ENCODE assay signal across 7 mouse cellular contexts in genomic region chr19:43386041-43386952, GRCm38 (mm10). TPM values are rescaled to one million over a fixed set of nuclear protein-coding genes. Genes with fewer than 3 reads are reported as not detected.
DNase-seq lines count a peak whose midpoint lies in the region; ATAC-seq and TF ChIP-seq lines count a peak whose summit lies in the region.

No protein-coding gene starts in this region.

- H3K27me3 ChIP-seq in lung, postnatal 0 days (replicated peaks; ENCODE audit: insufficient read depth, low read length): peaks cover 22% of the 10 kb centered on the region
- peaks cover 87% of the 10 kb centered on the region for H3K27me3 ChIP-seq in forebrain, embryonic 10.5 days (ENCODE audit: poor library complexity, severe bottlenecking)
- peaks cover 32% of the 10 kb centered on the region for H3K27me3 ChIP-seq in intestine, embryonic 15.5 days (replicated peaks)
- H3K27me3 ChIP-seq in neural tube, embryonic 14.5 days (ENCODE audit: control insufficient read depth, insufficient read depth, low read length): peaks cover 49% of the 10 kb centered on the region

- no peak overlapping the region for H3K27ac ChIP-seq in lung, postnatal 0 days (ENCODE audit: low read length)
- H3K27ac ChIP-seq in forebrain, embryonic 10.5 days: peak overlapping the region; percentile 71
- peak overlapping the region; percentile 64 for H3K27ac ChIP-seq in intestine, embryonic 15.5 days
- no peak overlapping the region for H3K27ac ChIP-seq in neural tube, embryonic 14.5 days (ENCODE audit: low read depth, low read length)

- peak overlapping the region; percentile 52 for H3K4me2 ChIP-seq in lung, postnatal 0 days (replicated peaks; ENCODE audit: low read depth, low read length)
- peak overlapping the region; percentile 67 for H3K4me2 ChIP-seq in intestine, embryonic 15.5 days (replicated peaks)
- H3K4me2 ChIP-seq in neural tube, embryonic 14.5 days (ENCODE audit: low read depth, low read length): peak overlapping the region; percentile 38

- no peaks in the 10 kb centered on the region for H3K9me3 ChIP-seq in lung, postnatal 0 days (ENCODE audit: low read length)
- H3K9me3 ChIP-seq in forebrain, embryonic 10.5 days: no peaks in the 10 kb centered on the region
- no peaks in the 10 kb centered on the region for H3K9me3 ChIP-seq in intestine, embryonic 15.5 days
- no peaks in the 10 kb centered on the region for H3K9me3 ChIP-seq in neural tube, embryonic 14.5 days (ENCODE audit: control insufficient read depth, low read length)

- no peak overlapping the region for H3K9ac ChIP-seq in lung, postnatal 0 days (replicated peaks; ENCODE audit: low read depth)
- peak overlapping the region; percentile 52 for H3K9ac ChIP-seq in intestine, embryonic 15.5 days
- H3K9ac ChIP-seq in neural tube, embryonic 14.5 days (replicated peaks; ENCODE audit: low read depth, low read length): no peak overlapping the region

- H3K4me1 ChIP-seq in lung, postnatal 0 days (ENCODE audit: insufficient read depth, low read depth, low read length): no peaks in the 10 kb centered on the region
- peaks cover 48% of the 10 kb centered on the region for H3K4me1 ChIP-seq in forebrain, embryonic 10.5 days
- peaks cover 3% of the 10 kb centered on the region; the same call in 1 of the 2 replicates for H3K4me1 ChIP-seq in intestine, embryonic 15.5 days (replicated peaks)
- peaks cover 8% of the 10 kb centered on the region; the same call in 1 of the 2 replicates for H3K4me1 ChIP-seq in neural tube, embryonic 14.5 days (ENCODE audit: control insufficient read depth, insufficient read depth, low read length)

- TF ChIP-seq CTCF in lung, postnatal 0 days (IDR thresholded peaks at IDR 0.05): no peak

- no peak for TF ChIP-seq EP300 in lung, postnatal 0 days (IDR thresholded peaks at IDR 0.05)

- 2% methylated on average over 48 of the region's 48 CpGs for WGBS in lung, postnatal 0 days
- under 1% methylated on average over 48 of the region's 48 CpGs for WGBS in forebrain, embryonic 10.5 days
- under 1% methylated on average over 48 of the region's 48 CpGs for whole genome bisulfite sequencing in intestine, embryonic 15.5 days
- WGBS in neural tube, embryonic 14.5 days: under 1% methylated on average over 48 of the region's 48 CpGs

- no peaks in the 10 kb centered on the region for H3K36me3 ChIP-seq in lung, postnatal 0 days (ENCODE audit: insufficient read depth, low read length)
- H3K36me3 ChIP-seq in forebrain, embryonic 10.5 days (replicated peaks): no peaks in the 10 kb centered on the region
- no peaks in the 10 kb centered on the region for H3K36me3 ChIP-seq in intestine, embryonic 15.5 days
- no peaks in the 10 kb centered on the region for H3K36me3 ChIP-seq in neural tube, embryonic 14.5 days (ENCODE audit: control insufficient read depth, insufficient read depth, low read length)

- H3K4me3 ChIP-seq in lung, postnatal 0 days (ENCODE audit: low read depth, low read length): peak overlapping the region; percentile 32
- peak overlapping the region; percentile 54 for H3K4me3 ChIP-seq in forebrain, embryonic 10.5 days
- peak overlapping the region; percentile 44 for H3K4me3 ChIP-seq in intestine, embryonic 15.5 days (replicated peaks)
- H3K4me3 ChIP-seq in neural tube, embryonic 14.5 days (ENCODE audit: low read depth, low read length): peak overlapping the region; percentile 22

- peak; percentile 6 for DNase-seq in lung, postnatal 0 days (ENCODE audit: low spot score)
- no peak for DNase-seq in lung, postnatal 14 days
- peak; percentile 58 for DNase-seq in forebrain, embryonic 10.5 days (ENCODE audit: extremely low spot score, low spot score)
- DNase-seq in cerebellum, adult 11 months: no peak
- DNase-seq in left cerebral cortex, adult 8-10 months (ENCODE audit: low spot score in 2 of 2): no peak

- ATAC-seq in lung, postnatal 0 days: no peak
- ATAC-seq in intestine, embryonic 15.5 days: no peak
- no peak for ATAC-seq in neural tube, embryonic 14.5 days (ENCODE audit: low read depth)

RNA-seq across cellular contexts. Expression of gene Hpse2, which starts 1.9 kb away (rescaled TPM):
- 0.64 and 0.76 TPM in 2 replicates for polyA plus RNA-seq in lung, postnatal 0 days (2015; fragmentation: Nextera tagmentation; extraction: Ambion mirVana)
- polyA plus RNA-seq in forebrain, embryonic 10.5 days (2016; fragmentation: Nextera tagmentation; extraction: Ambion mirVana): 2.6 and 4.0 TPM in 2 replicates
- 14.0 and 17.5 TPM in 2 replicates for polyA plus RNA-seq in intestine, embryonic 15.5 days (2015; fragmentation: Nextera tagmentation; extraction: Ambion mirVana)
- polyA plus RNA-seq in neural tube, embryonic 14.5 days (2014; fragmentation: Nextera tagmentation; extraction: Ambion mirVana): 0.12 and 0.15 TPM in 2 replicates
- under 1 TPM in 3 of 4 experiments, not detected in 1; 0.08 to 0.13 (median 0.09) TPM for total RNA-seq in left cerebral cortex, adult 8-10 months (2022)

RNA-seq across cellular contexts. Expression of gene Cnnm1, which starts 53.9 kb away (rescaled TPM):
- 0.25 and 0.30 TPM in 2 replicates for polyA plus RNA-seq in lung, postnatal 0 days (2015; fragmentation: Nextera tagmentation; extraction: Ambion mirVana)
- 0.31 and 0.36 TPM in 2 replicates for polyA plus RNA-seq in forebrain, embryonic 10.5 days (2016; fragmentation: Nextera tagmentation; extraction: Ambion mirVana)
- polyA plus RNA-seq in intestine, embryonic 15.5 days (2015; fragmentation: Nextera tagmentation; extraction: Ambion mirVana): 0.64 and 0.93 TPM in 2 replicates
- 4.9 and 7.4 TPM in 2 replicates for polyA plus RNA-seq in neural tube, embryonic 14.5 days (2014; fragmentation: Nextera tagmentation; extraction: Ambion mirVana)
- total RNA-seq in left cerebral cortex, adult 8-10 months (2022): 100 to 1,000 TPM in 1 of 4 experiments, 10 to 100 TPM in 3; 92.3 to 104 (median 96.8) TPM

Comparison
In these comparisons a context has a peak if more than half of its experiments do, and no peak if none do; other contexts are left out.
1. DNase-seq: peak in lung, postnatal 0 days (single experiment) and forebrain, embryonic 10.5 days (single experiment); none in lung, postnatal 14 days (single experiment), cerebellum, adult 11 months (single experiment) and left cerebral cortex, adult 8-10 months (0 of 2).
2. H3K27ac ChIP-seq: peak in forebrain, embryonic 10.5 days (single experiment) and intestine, embryonic 15.5 days (single experiment); none in lung, postnatal 0 days (single experiment) and neural tube, embryonic 14.5 days (single experiment).
3. Peak in every context shown above with its lines, with median percentiles within 50 percentile points of each other: H3K4me2 ChIP-seq and H3K4me3 ChIP-seq.